In genomic region chr17:11801226-11801625, GRCm38 (mm10) we compare ENCODE assay signal across 22 mouse cellular contexts.
A peak's percentile ranks its signal among the peaks of the same experiment; 100 is the strongest.
DNase-seq lines count a peak whose midpoint lies in the region; ATAC-seq and TF ChIP-seq lines count a peak whose summit lies in the region.
"Had no signal": no experiment of that assay in that cellular context is flagged by ENCODE, and none has a peak within 500 bp of the region (broad histone marks: within the 10 kb centered on the region; RNA-seq: fewer than 3 reads in every experiment).

No protein-coding gene starts in this region.

- ATAC-seq in heart, embryonic 11.5 days (replicated peaks; ENCODE audit: insufficient number of reproducible peaks, low FRiP score, low TSS enrichment), result no peak
- ATAC-seq: activated CD4-positive, CD25-positive, alpha-beta regulatory T cell, adult 4 months; CD4-positive, CD25-positive, alpha-beta regulatory T cell, adult 4 months; forebrain, embryonic 13.5 days; forebrain, embryonic 15.5 days; Patski had no signal

- no peak overlapping the region for H3K9ac ChIP-seq in heart, embryonic 11.5 days (ENCODE audit: low read depth, low read length)
- H3K9ac ChIP-seq: embryonic facial prominence, embryonic 12.5 days; forebrain, embryonic 13.5 days; forebrain, embryonic 15.5 days had no signal

- H3K36me3 ChIP-seq in heart, embryonic 11.5 days (ENCODE audit: control insufficient read depth, insufficient read depth, low read length), result no peaks in the 10 kb centered on the region
- H3K36me3 ChIP-seq: embryonic facial prominence, embryonic 10.5 days; embryonic facial prominence, embryonic 12.5 days; forebrain, embryonic 15.5 days; G1E had no signal

- no peak overlapping the region for H3K4me2 ChIP-seq in heart, embryonic 11.5 days
- H3K4me2 ChIP-seq: embryonic facial prominence, embryonic 12.5 days; forebrain, embryonic 13.5 days; forebrain, embryonic 15.5 days had no signal

- H3K27me3 ChIP-seq in heart, embryonic 11.5 days (ENCODE audit: control insufficient read depth, insufficient read depth, low read length), result no peaks in the 10 kb centered on the region
- H3K27me3 ChIP-seq: embryonic facial prominence, embryonic 12.5 days; forebrain, embryonic 13.5 days; forebrain, embryonic 15.5 days had no signal

- no peak overlapping the region for H3K4me3 ChIP-seq in heart, embryonic 11.5 days (ENCODE audit: low read depth, low read length)
- H3K4me3 ChIP-seq in layer of hippocampus, adult 2 months, result no peak overlapping the region
- H3K4me3 ChIP-seq: embryonic facial prominence, embryonic 10.5 days; embryonic facial prominence, embryonic 12.5 days; forebrain, embryonic 13.5 days; forebrain, embryonic 15.5 days had no signal

- 90% methylated on average over 4 of the region's 4 CpGs for WGBS in heart, embryonic 11.5 days (ENCODE audit: insufficient replicate concordance)

- peak; percentile 12 for DNase-seq in heart, adult 11 months
- DNase-seq in layer of hippocampus, adult 2 months (ENCODE audit: low spot score in 2 of 2), result peak; percentile 30 to 44
- DNase-seq in layer of hippocampus, postnatal 10 days (ENCODE audit: low spot score in 2 of 2), result no peak
- DNase-seq in layer of hippocampus, adult 9-11 months, result peak; percentile 68
- DNase-seq: adrenal gland, adult 8-10 months; adrenal gland, postnatal 14 days; adrenal gland, postnatal 36 days; B cell, adult 2 months; cerebellum, adult 11-12 months; cerebellum, adult 2 months; cerebellum, adult 9-10 months; cerebellum, postnatal 10 days; cerebellum, postnatal 25 days had no signal

- no peaks in the 10 kb centered on the region for H3K9me3 ChIP-seq in heart, embryonic 11.5 days (replicated peaks; ENCODE audit: control insufficient read depth, low read length)
- H3K9me3 ChIP-seq: embryonic facial prominence, embryonic 10.5 days; embryonic facial prominence, embryonic 12.5 days; forebrain, embryonic 13.5 days; forebrain, embryonic 15.5 days; G1E had no signal

- H3K4me1 ChIP-seq in heart, embryonic 11.5 days (ENCODE audit: control insufficient read depth, insufficient read depth, low read length), result no peaks in the 10 kb centered on the region
- H3K4me1 ChIP-seq: embryonic facial prominence, embryonic 10.5 days; embryonic facial prominence, embryonic 12.5 days; forebrain, embryonic 13.5 days; forebrain, embryonic 15.5 days had no signal

- H3K27ac ChIP-seq in heart, embryonic 11.5 days (ENCODE audit: low read depth, low read length), result no peak overlapping the region
- peak overlapping the region; percentile 67 for H3K27ac ChIP-seq in layer of hippocampus, adult 2 months
- H3K27ac ChIP-seq: embryonic facial prominence, embryonic 10.5 days; embryonic facial prominence, embryonic 12.5 days; forebrain, embryonic 13.5 days; forebrain, embryonic 15.5 days had no signal

- no peak for TF ChIP-seq CTCF in layer of hippocampus, adult 2 months (conservative IDR thresholded peaks at IDR 0.05)

Comparison
In these comparisons a context has a peak if more than half of its experiments do, and no peak if none do; other contexts are left out.
1. DNase-seq: peak in heart, adult 11 months (single experiment), layer of hippocampus, adult 2 months (2 of 2) and layer of hippocampus, adult 9-11 months (single experiment); none in layer of hippocampus, postnatal 10 days (0 of 2).